In the genomic region with DNA sequence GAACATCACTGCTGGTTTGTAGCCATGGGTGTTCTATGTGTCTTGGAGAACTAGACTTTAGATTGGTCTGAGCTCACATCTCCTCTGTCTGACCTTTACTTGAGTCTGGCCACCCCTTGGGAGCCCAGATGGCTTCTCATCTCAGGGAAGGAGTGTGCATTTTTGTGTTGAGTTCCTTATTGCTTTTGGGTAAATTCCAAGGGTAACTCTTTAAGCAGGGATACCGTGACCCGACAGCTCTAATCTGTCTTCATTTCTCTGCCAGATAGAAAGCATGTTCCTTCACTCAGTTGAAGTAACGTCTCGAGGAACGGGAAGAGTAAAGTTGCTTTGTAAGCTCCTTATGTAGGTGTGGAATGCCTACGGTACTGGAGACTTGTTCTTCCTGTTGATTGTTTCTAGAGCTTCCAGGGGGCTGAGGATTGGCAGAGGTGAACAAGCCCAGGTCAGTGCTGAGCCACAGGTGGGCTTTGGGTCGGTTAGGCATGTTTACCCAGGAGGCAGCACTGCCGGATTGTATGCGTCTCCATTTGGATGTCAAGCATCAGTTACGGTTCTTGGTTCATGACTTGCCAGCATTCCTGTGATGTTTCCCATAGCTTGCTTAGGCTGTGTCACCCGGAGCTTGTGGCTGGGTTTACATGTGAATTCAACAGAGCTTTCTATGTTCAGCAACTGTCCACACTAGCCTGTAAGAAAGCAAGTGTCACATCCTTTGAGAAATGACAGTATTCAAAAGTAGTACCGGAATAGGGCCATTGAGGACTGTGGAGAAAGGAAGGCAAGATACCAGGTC, we compare ENCODE assay signal across 16 mouse cellular contexts.
DNase-seq lines count a peak whose midpoint lies in the region; ATAC-seq and TF ChIP-seq lines count a peak whose summit lies in the region.
"Had no signal": no experiment of that assay in that cellular context is flagged by ENCODE, and none has a peak within 500 bp of the region (broad histone marks: within the 10 kb centered on the region; RNA-seq: fewer than 3 reads in every experiment).

No protein-coding gene starts in this region.

- no peak for TF ChIP-seq EP300 in heart, adult 2 months (IDR thresholded peaks at IDR 0.05; ENCODE audit: insufficient read depth, low read depth, low read length)

- ATAC-seq in heart, embryonic 11.5 days (replicated peaks; ENCODE audit: insufficient number of reproducible peaks, low FRiP score, low TSS enrichment), result no peak
- ATAC-seq in kidney, postnatal 0 days (replicated peaks; ENCODE audit: low FRiP score, low read depth), result no peak
- ATAC-seq in heart, embryonic 16.5 days (replicated peaks; ENCODE audit: extremely low read depth, insufficient read depth, low FRiP score), result no peak; the same call in 1 of the 2 replicates
- no peak for ATAC-seq in cerebellum, adult (ENCODE audit: insufficient number of reproducible peaks, low FRiP score, low TSS enrichment)
- ATAC-seq: activated CD4-positive, CD25-positive, alpha-beta regulatory T cell, adult 4 months had no signal

- H3K27me3 ChIP-seq in heart, embryonic 11.5 days (ENCODE audit: control insufficient read depth, insufficient read depth, low read length), result no peaks in the 10 kb centered on the region
- H3K27me3 ChIP-seq in heart, adult 2 months (ENCODE audit: control insufficient read depth, insufficient read depth, low read length), result no peaks in the 10 kb centered on the region
- no peaks in the 10 kb centered on the region for H3K27me3 ChIP-seq in kidney, postnatal 0 days (ENCODE audit: insufficient read depth, low read length)
- no peaks in the 10 kb centered on the region for H3K27me3 ChIP-seq in heart, embryonic 16.5 days (ENCODE audit: control insufficient read depth, insufficient read depth, low read length)
- H3K27me3 ChIP-seq: hindbrain, embryonic 13.5 days; limb, embryonic 12.5 days; midbrain, embryonic 12.5 days had no signal

- no peak for TF ChIP-seq CTCF in heart, adult 2 months (IDR thresholded peaks at IDR 0.05)
- TF ChIP-seq CTCF in kidney, postnatal 0 days (IDR thresholded peaks at IDR 0.05; ENCODE audit: low read depth), result no peak

- no peaks in the 10 kb centered on the region for H3K9me3 ChIP-seq in heart, embryonic 11.5 days (replicated peaks; ENCODE audit: control insufficient read depth, low read length)
- H3K9me3 ChIP-seq in kidney, postnatal 0 days (replicated peaks; ENCODE audit: low read length), result no peaks in the 10 kb centered on the region
- no peaks in the 10 kb centered on the region for H3K9me3 ChIP-seq in heart, embryonic 16.5 days (replicated peaks; ENCODE audit: control insufficient read depth, low read length)
- H3K9me3 ChIP-seq: hindbrain, embryonic 13.5 days; limb, embryonic 12.5 days; midbrain, embryonic 12.5 days had no signal

- no peak overlapping the region for H3K9ac ChIP-seq in heart, embryonic 11.5 days (ENCODE audit: low read depth, low read length)
- no peak overlapping the region for H3K9ac ChIP-seq in heart, adult 2 months (ENCODE audit: low read depth, low read length)
- no peak overlapping the region for H3K9ac ChIP-seq in kidney, postnatal 0 days (ENCODE audit: low read depth, low read length)
- H3K9ac ChIP-seq in heart, embryonic 16.5 days (ENCODE audit: low read length), result no peak overlapping the region
- H3K9ac ChIP-seq: hindbrain, embryonic 13.5 days; limb, embryonic 12.5 days; midbrain, embryonic 12.5 days had no signal

- H3K79me2 ChIP-seq in heart, adult 2 months (replicated peaks; ENCODE audit: control insufficient read depth, insufficient read depth, low read length), result 0 out of 2 replicates have a peak, but pooled peaks cover 2% of the 10 kb centered on the region

- intact Hi-C loops in heart, adult 2 months (cut with DNase I), result no loop called here

- H3K27ac ChIP-seq in heart, embryonic 11.5 days (ENCODE audit: low read depth, low read length), result peak overlapping the region; percentile 36
- H3K27ac ChIP-seq in heart, adult 2 months, result no peak overlapping the region
- 0 out of 2 replicates have a peak overlapping the region, but pooled peaks have one; percentile 6 for H3K27ac ChIP-seq in kidney, postnatal 0 days
- H3K27ac ChIP-seq in heart, embryonic 16.5 days (ENCODE audit: low read length), result peak overlapping the region; percentile 74
- H3K27ac ChIP-seq: hindbrain, embryonic 13.5 days; limb, embryonic 12.5 days; midbrain, embryonic 12.5 days had no signal

- H3K4me2 ChIP-seq in heart, embryonic 11.5 days, result no peak overlapping the region
- H3K4me2 ChIP-seq in kidney, postnatal 0 days (ENCODE audit: low read length), result no peak overlapping the region
- no peak overlapping the region for H3K4me2 ChIP-seq in heart, embryonic 16.5 days (ENCODE audit: low read depth, low read length)
- H3K4me2 ChIP-seq: hindbrain, embryonic 13.5 days; limb, embryonic 12.5 days; midbrain, embryonic 12.5 days had no signal

- DNase-seq in heart, adult 2 months, result no peak
- peak; percentile 52 for DNase-seq in kidney, postnatal 0 days (ENCODE audit: low spot score)
- no peak for DNase-seq in kidney, adult 11 months
- DNase-seq in NIH3T3 (ENCODE audit: low read depth), result peak; percentile 22
- DNase-seq in layer of hippocampus, adult 11-12 months (ENCODE audit: low spot score), result no peak
- DNase-seq: gastrocnemius, postnatal 10 days; kidney, postnatal 10 days; thymus, adult 2 months had no signal

- H3K36me3 ChIP-seq in heart, embryonic 11.5 days (ENCODE audit: control insufficient read depth, insufficient read depth, low read length), result 0 out of 2 replicates have a peak, but pooled peaks cover 3% of the 10 kb centered on the region
- H3K36me3 ChIP-seq in heart, adult 2 months (ENCODE audit: control insufficient read depth, insufficient read depth, low read length), result no peaks in the 10 kb centered on the region
- no peaks in the 10 kb centered on the region for H3K36me3 ChIP-seq in kidney, postnatal 0 days (ENCODE audit: insufficient read depth, low read length)
- no peaks in the 10 kb centered on the region for H3K36me3 ChIP-seq in heart, embryonic 16.5 days (ENCODE audit: control insufficient read depth, insufficient read depth)
- H3K36me3 ChIP-seq: G1E; midbrain, embryonic 12.5 days had no signal

- H3K4me3 ChIP-seq in heart, embryonic 11.5 days (ENCODE audit: low read depth, low read length), result no peak overlapping the region
- no peak overlapping the region for H3K4me3 ChIP-seq in heart, adult 2 months
- H3K4me3 ChIP-seq in kidney, postnatal 0 days (replicated peaks; ENCODE audit: low read depth, low read length), result no peak overlapping the region
- no peak overlapping the region for H3K4me3 ChIP-seq in heart, embryonic 16.5 days (ENCODE audit: low read length)
- H3K4me3 ChIP-seq: hindbrain, embryonic 13.5 days; limb, embryonic 12.5 days; midbrain, embryonic 12.5 days had no signal

- no peak for TF ChIP-seq POLR2A in heart, adult 2 months (IDR thresholded peaks at IDR 0.05; ENCODE audit: insufficient read depth, low read depth, low read length)

- WGBS in heart, embryonic 11.5 days (ENCODE audit: insufficient replicate concordance), result 53% methylated on average over 12 of the region's 12 CpGs
- WGBS in heart, adult 2 months, result 47% methylated on average over 12 of the region's 12 CpGs
- 41% methylated on average over 12 of the region's 12 CpGs for WGBS in kidney, postnatal 0 days
- WGBS in heart, embryonic 16.5 days, result 38% methylated on average over 12 of the region's 12 CpGs

- H3K4me1 ChIP-seq in heart, embryonic 11.5 days (ENCODE audit: control insufficient read depth, insufficient read depth, low read length), result peaks cover 61% of the 10 kb centered on the region
- H3K4me1 ChIP-seq in heart, adult 2 months (ENCODE audit: control insufficient read depth, insufficient read depth, low read length), result peaks cover 8% of the 10 kb centered on the region
- peaks cover 41% of the 10 kb centered on the region for H3K4me1 ChIP-seq in kidney, postnatal 0 days (replicated peaks; ENCODE audit: insufficient read depth, low read length)
- H3K4me1 ChIP-seq in heart, embryonic 16.5 days (ENCODE audit: control insufficient read depth, insufficient read depth, low read length), result peaks cover 45% of the 10 kb centered on the region
- H3K4me1 ChIP-seq: midbrain, embryonic 12.5 days had no signal

Comparison
In these comparisons a context has a peak if more than half of its experiments do, and no peak if none do; other contexts are left out.
1. DNase-seq: peak in kidney, postnatal 0 days (single experiment) and NIH3T3 (single experiment); none in heart, adult 2 months (0 of 2), kidney, adult 11 months (single experiment) and layer of hippocampus, adult 11-12 months (single experiment).